Mouse (Mus musculus): Measurements from ENCODE around the gene Tox3.

DNA sequence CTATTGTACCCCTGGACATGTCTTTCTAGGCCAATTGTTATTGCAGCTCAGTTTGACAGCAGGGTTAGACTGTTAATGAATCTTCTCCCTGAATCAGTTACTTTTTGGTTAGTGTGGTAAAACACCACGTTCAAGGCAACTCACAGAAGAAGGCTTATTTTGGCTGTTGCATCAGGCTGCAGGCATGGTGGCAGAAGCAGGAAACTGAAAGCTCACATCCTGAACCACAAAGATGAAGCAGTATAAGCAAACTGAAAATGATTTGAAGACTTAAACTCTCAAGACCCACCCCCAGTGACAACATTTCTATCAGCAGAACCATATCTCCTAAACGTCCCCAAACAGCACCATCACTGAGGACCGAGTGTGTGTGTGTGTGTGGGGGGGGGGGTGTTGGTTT is 8.6 kb upstream of the Tox3 start:
- no peak for TF ChIP-seq CTCF (IDR thresholded peaks at IDR 0.05; ENCODE audit: control insufficient read depth, insufficient read depth, low read length)
- no peak for TF ChIP-seq POLR2A (IDR thresholded peaks at IDR 0.05; ENCODE audit: borderline replicate concordance, control insufficient read depth, low read depth, low read length)

Measured in bone marrow, adult 2 months (tissue).